Mouse (Mus musculus): ENCODE data around the gene G6pc3. TPM values are rescaled to one million over a fixed set of nuclear protein-coding genes. Genes with fewer than 3 reads are reported as not detected.

Gene G6pc3
- total and polyA plus RNA-seq, 3 experiments: 31.3 to 72.3 (median 34.7) TPM

GRCm38 (mm10) chr11:102207825-102208777, 18.7 kb downstream of the G6pc3 start:
- Histone ChIP-seq H3K36me3 (replicated peaks in 1 of 2; ENCODE audit: control insufficient read depth in 1 of 2, insufficient read depth in 1 of 2, low read length in 1 of 2) (peaks cover 24 to 50% of the 10 kb centered on the region in 2 experiments), H3K79me2 (replicated peaks; ENCODE audit: control insufficient read depth, extremely low read depth, insufficient read depth, poor library complexity, severe bottlenecking) (no peaks in the 10 kb centered on the region), H3K27me3 (replicated peaks) (no peaks in the 10 kb centered on the region), H3K9ac (ENCODE audit: insufficient read depth, low read depth) (no peak overlapping the region), H3K4me2 (ENCODE audit: insufficient read depth, low read depth, poor library complexity, severe bottlenecking) (no peak overlapping the region), H3K4me3 (replicated peaks in 1 of 3; ENCODE audit: low read depth in 2 of 3, low read length in 2 of 3, poor library complexity in 1 of 3) (peak overlapping the region in 1 of 3 experiments; percentile 34), H3K9me3 (replicated peaks; ENCODE audit: low read length) (no peaks in the 10 kb centered on the region), H3K4me1 (ENCODE audit: control insufficient read depth in 1 of 2, insufficient read depth in 2 of 2) (peaks cover 33 to 55% of the 10 kb centered on the region in 2 experiments), H3K27ac (ENCODE audit: insufficient read depth, low read depth) (no peak overlapping the region)
- in situ Hi-C loops (cut with MboI; ENCODE audit: low pct_ligation_motif_present, low pct_unique_long_range_greater_than_20kb, low sequenced_read_pairs): no loop called here
- DNase-seq (ENCODE audit: extremely low read depth): no peak
- TF ChIP-seq EP300 (IDR thresholded peaks at IDR 0.05; ENCODE audit: low read length): peak; percentile 59
- peak; percentile 56; the same call in 1 of the 2 replicates for TF ChIP-seq ELF1 (IDR thresholded peaks at IDR 0.05; ENCODE audit: low read depth, low read length)
- TF ChIP-seq MEF2A (IDR thresholded peaks at IDR 0.05; ENCODE audit: borderline replicate concordance, low read depth, low read length): no peak
- TF ChIP-seq IRF4 (IDR thresholded peaks at IDR 0.05; ENCODE audit: low read depth, low read length): peak; percentile 41; the same call in 1 of the 2 replicates
- dilution Hi-C loops (cut with MboI; ENCODE audit: extremely low pct_ligation_motif_present, extremely low pct_unique_long_range_greater_than_20kb, low sequenced_read_pairs): no loop called here

- Histone ChIP-seq H3K4me1 (ENCODE audit: control insufficient read depth in 1 of 2, insufficient read depth in 2 of 2) (peaks cover 35 to 62% of the 10 kb centered on the region in 2 experiments), H3K9ac (ENCODE audit: insufficient read depth, low read depth) (no peak overlapping the region), H3K4me3 (replicated peaks in 1 of 3; ENCODE audit: low read depth in 2 of 3, low read length in 2 of 3, poor library complexity in 1 of 3) (no peak overlapping the region), H3K4me2 (ENCODE audit: insufficient read depth, low read depth, poor library complexity, severe bottlenecking) (no peak overlapping the region), H3K36me3 (replicated peaks in 1 of 2; ENCODE audit: control insufficient read depth in 1 of 2, insufficient read depth in 1 of 2, low read length in 1 of 2) (peaks cover 20 to 49% of the 10 kb centered on the region in 2 experiments), H3K9me3 (replicated peaks; ENCODE audit: low read length) (no peaks in the 10 kb centered on the region), H3K27ac (ENCODE audit: insufficient read depth, low read depth) (no peak overlapping the region), H3K27me3 (replicated peaks) (no peaks in the 10 kb centered on the region), H3K79me2 (replicated peaks; ENCODE audit: control insufficient read depth, extremely low read depth, insufficient read depth, poor library complexity, severe bottlenecking) (no peaks in the 10 kb centered on the region)
- dilution Hi-C loops (cut with MboI; ENCODE audit: extremely low pct_ligation_motif_present, extremely low pct_unique_long_range_greater_than_20kb, low sequenced_read_pairs): no loop called here
- in situ Hi-C loops (cut with MboI; ENCODE audit: low pct_ligation_motif_present, low pct_unique_long_range_greater_than_20kb, low sequenced_read_pairs): no loop called here
- TF ChIP-seq ZKSCAN1 (IDR thresholded peaks at IDR 0.05; ENCODE audit: borderline replicate concordance, low read depth, low read length) (no peak), POLR2AphosphoS2 (IDR thresholded peaks at IDR 0.05; ENCODE audit: low read depth, low read length) (no peak), NELFE (IDR thresholded peaks at IDR 0.05; ENCODE audit: low read depth, low read length) (no peak), MXI1 (IDR thresholded peaks at IDR 0.05; ENCODE audit: low read depth, low read length) (no peak), BHLHE40 (IDR thresholded peaks at IDR 0.05; ENCODE audit: low read depth, low read length) (peak; percentile 62)
- peak; percentile 51 for DNase-seq (ENCODE audit: extremely low read depth)
Observed at GRCm38 (mm10) chr11:102208846-102209245, 19.4 kb downstream of the G6pc3 start.

GRCm38 (mm10) chr11:102209742-102210141, 20.3 kb downstream of the G6pc3 start:
- no peak overlapping the region for H3K9ac ChIP-seq (ENCODE audit: insufficient read depth, low read depth)
- dilution Hi-C loops (cut with MboI; ENCODE audit: extremely low pct_ligation_motif_present, extremely low pct_unique_long_range_greater_than_20kb, low sequenced_read_pairs) (no loop called here), in situ Hi-C loops (cut with MboI; ENCODE audit: low pct_ligation_motif_present, low pct_unique_long_range_greater_than_20kb, low sequenced_read_pairs) (no loop called here)
- H3K4me3 ChIP-seq (replicated peaks in 1 of 3; ENCODE audit: low read depth in 2 of 3, low read length in 2 of 3, poor library complexity in 1 of 3): no peak overlapping the region
- H3K9me3 ChIP-seq (replicated peaks; ENCODE audit: low read length): no peaks in the 10 kb centered on the region
- peaks cover 37 to 71% of the 10 kb centered on the region in 2 experiments for H3K4me1 ChIP-seq (ENCODE audit: control insufficient read depth in 1 of 2, insufficient read depth in 2 of 2)
- no peak overlapping the region for H3K4me2 ChIP-seq (ENCODE audit: insufficient read depth, low read depth, poor library complexity, severe bottlenecking)
- DNase-seq (ENCODE audit: extremely low read depth): peak; percentile 72
- H3K79me2 ChIP-seq (replicated peaks; ENCODE audit: control insufficient read depth, extremely low read depth, insufficient read depth, poor library complexity, severe bottlenecking): 0 out of 2 replicates have a peak, but pooled peaks cover under 1% of the 10 kb centered on the region
- H3K36me3 ChIP-seq (replicated peaks in 1 of 2; ENCODE audit: control insufficient read depth in 1 of 2, insufficient read depth in 1 of 2, low read length in 1 of 2): peaks cover 11 to 41% of the 10 kb centered on the region in 2 experiments
- no peaks in the 10 kb centered on the region for H3K27me3 ChIP-seq (replicated peaks)
- no peak overlapping the region for H3K27ac ChIP-seq (ENCODE audit: insufficient read depth, low read depth)
- TF ChIP-seq NRF1 (IDR thresholded peaks at IDR 0.05; ENCODE audit: low read depth, low read length) (0 out of 2 replicates have a peak, but pooled peaks have one; percentile 19), GABPA (IDR thresholded peaks at IDR 0.05; ENCODE audit: insufficient replicate concordance, low read depth, low read length) (no peak), CHD1 (IDR thresholded peaks at IDR 0.05; ENCODE audit: low read depth, low read length) (no peak), MAZ (IDR thresholded peaks at IDR 0.05; ENCODE audit: low read depth, low read length) (no peak), CHD2 (IDR thresholded peaks at IDR 0.05; ENCODE audit: low read length) (no peak), ZNF384 (IDR thresholded peaks at IDR 0.05; ENCODE audit: low read depth, low read length) (no peak), MAX (IDR thresholded peaks at IDR 0.05; ENCODE audit: low read length) (peak; percentile 69), MXI1 (IDR thresholded peaks at IDR 0.05; ENCODE audit: low read depth, low read length) (peak; percentile 47; the same call in 1 of the 2 replicates), RAD21 (IDR thresholded peaks at IDR 0.05; ENCODE audit: low read depth, low read length) (peak; percentile 54), PAX5 (IDR thresholded peaks at IDR 0.05; ENCODE audit: low read length) (no peak), EP300 (IDR thresholded peaks at IDR 0.05; ENCODE audit: low read length) (peak; percentile 24; the same call in 1 of the 2 replicates), JUN (IDR thresholded peaks at IDR 0.05; ENCODE audit: insufficient read depth, low read depth, low read length) (no peak), MAFK (IDR thresholded peaks at IDR 0.05; ENCODE audit: insufficient replicate concordance, low read length) (no peak), TBP (conservative IDR thresholded peaks at IDR 0.05; ENCODE audit: low read depth, low read length) (no peak), MEF2A (IDR thresholded peaks at IDR 0.05; ENCODE audit: borderline replicate concordance, low read depth, low read length) (0 out of 2 replicates have a peak, but pooled peaks have one; percentile 42), USF1 (IDR thresholded peaks at IDR 0.05; ENCODE audit: low read depth, low read length) (no peak)

Data from CH12.LX (cell line).